Mouse (Mus musculus) hindbrain, embryonic 15.5 days (tissue): ENCODE measurements around the gene Asb7. TPM values are rescaled to one million over a fixed set of nuclear protein-coding genes. Genes with fewer than 3 reads are reported as not detected.

Experiments used
- ATAC-seq: fragments of 200-750 bp; cut with Nextera tagmentation; 2 replicates; pipeline ENCODE4 v1.8.0; 2017; ENCODE audit warnings: low read depth, moderate number of reproducible peaks, moderate TSS enrichment; ENCODE audit not compliant: low FRiP score
- H3K27ac ChIP-seq: fragments of 300-500 bp; sonication (generic); replicated peaks from 2 replicates; pipeline ENCODE4 v1.5.1; 2015; ENCODE audit warnings: mild to moderate bottlenecking, inconsistent platforms
- H3K27me3 ChIP-seq: fragments of 300-500 bp; sonication (generic); 2 replicates; pipeline ENCODE4 v1.6.1; 2015; ENCODE audit warnings: control low read depth, inconsistent platforms
- H3K36me3 ChIP-seq: fragments of 300-500 bp; sonication (generic); 2 replicates; pipeline ENCODE4 v1.6.1; 2015; ENCODE audit warnings: control low read depth, inconsistent platforms
- H3K4me1 ChIP-seq: fragments of 300-500 bp; sonication (generic); replicated peaks from 2 replicates; pipeline ENCODE4 v1.6.1; 2015; ENCODE audit warnings: control low read depth, inconsistent platforms
- H3K4me2 ChIP-seq: fragments of 300-500 bp; sonication (generic); 2 replicates; pipeline ENCODE4 v1.6.1; 2015; ENCODE audit warnings: moderate library complexity, mild to moderate bottlenecking, inconsistent platforms
- H3K4me3 ChIP-seq: fragments of 300-500 bp; sonication (generic); 2 replicates; pipeline ENCODE4 v1.5.1; 2015; ENCODE audit warnings: mild to moderate bottlenecking, inconsistent platforms
- H3K9ac ChIP-seq: fragments of 300-500 bp; sonication (generic); 2 replicates; pipeline ENCODE4 v1.6.1; 2015; ENCODE audit warnings: inconsistent platforms
- H3K9me3 ChIP-seq: fragments of 300-500 bp; sonication (generic); 2 replicates; pipeline ENCODE4 v1.6.1; 2016; ENCODE audit warnings: control low read depth, inconsistent platforms
- WGBS: fragments of 180-500 bp; shearing (Covaris S2); methylation state at CpG from one replicate; pipeline ENCODE4 v1.1.7; 2015; 5-methylcytosine and 5-hydroxymethylcytosine counted together
- polyA plus RNA-seq: library from polyadenylated mRNA; unstranded; fragments of >200 nt; fragmentation: Nextera tagmentation; extraction: Ambion mirVana; gene quantifications from 2 replicates; pipeline ENCODE4 v1.2.1, GENCODE M21; 2015

Asb7 gene
- polyA plus RNA-seq, 1 experiment from 2014 or later = 16.6 TPM

GRCm38 (mm10) chr7:66597900-66598299, 91.5 kb downstream of the Asb7 start:
- WGBS = 94% methylated on average over 3 of the region's 3 CpGs
- H3K4me1 ChIP-seq = no peaks in the 10 kb centered on the region
- no peak overlapping the region for H3K4me2 ChIP-seq
- H3K27me3 ChIP-seq = no peaks in the 10 kb centered on the region
- no peaks in the 10 kb centered on the region for H3K9me3 ChIP-seq
- no peak for ATAC-seq
- H3K4me3 ChIP-seq = no peak overlapping the region
- H3K9ac ChIP-seq = no peak overlapping the region
- H3K27ac ChIP-seq = no peak overlapping the region
- H3K36me3 ChIP-seq = no peaks in the 10 kb centered on the region

Other genes with a start within 250 kb of the Asb7 start
- gene Lins1, start 293 bp upstream of the Asb7 start, polyA plus RNA-seq = 16.6 and 17.1 TPM in 2 replicates
- 0.39 and 0.52 TPM in 2 replicates for gene Cers3, start 53.9 kb upstream of the Asb7 start, polyA plus RNA-seq
- 3.5 and 4.5 TPM in 2 replicates for gene Adamts17, start 150.1 kb upstream of the Asb7 start, polyA plus RNA-seq